Mouse (Mus musculus) limb, embryonic 12.5 days (tissue): ENCODE measurements around the gene Map6. TPM values are rescaled to one million over a fixed set of nuclear protein-coding genes. Genes with fewer than 3 reads are reported as not detected.

Experiments used
- ATAC-seq: fragments of 200-750 bp; cut with Nextera tagmentation; 2 replicates; pipeline ENCODE4 v1.8.0; 2017; ENCODE audit warnings: low read depth, moderate TSS enrichment; ENCODE audit not compliant: insufficient number of reproducible peaks, insufficient read depth, low FRiP score, low TSS enrichment
- H3K27ac ChIP-seq: fragments of 300-500 bp; sonication (generic); 2 replicates; pipeline ENCODE4 v1.5.1; 2016; ENCODE audit warnings: mild to moderate bottlenecking, moderate library complexity
- H3K27me3 ChIP-seq: fragments of 300-500 bp; sonication (generic); 2 replicates; pipeline ENCODE4 v1.6.1; 2016; ENCODE audit warnings: mild to moderate bottlenecking, moderate library complexity
- H3K36me3 ChIP-seq: fragments of 300-500 bp; sonication (generic); 2 replicates; pipeline ENCODE4 v1.6.1; 2016; ENCODE audit warnings: mild to moderate bottlenecking, moderate library complexity
- H3K4me1 ChIP-seq: fragments of 300-500 bp; sonication (generic); replicated peaks from 2 replicates; pipeline ENCODE4 v1.6.1; 2016
- H3K4me2 ChIP-seq: fragments of 300-500 bp; sonication (generic); 2 replicates; pipeline ENCODE4 v1.6.1; 2016; ENCODE audit warnings: mild to moderate bottlenecking, moderate library complexity
- H3K4me3 ChIP-seq: fragments of 300-500 bp; sonication (generic); replicated peaks from 2 replicates; pipeline ENCODE4 v1.5.1; 2016; ENCODE audit warnings: mild to moderate bottlenecking
- H3K9ac ChIP-seq: fragments of 300-500 bp; sonication (generic); replicated peaks from 2 replicates; pipeline ENCODE4 v1.6.1; 2016; ENCODE audit warnings: mild to moderate bottlenecking, moderate library complexity
- H3K9me3 ChIP-seq: fragments of 300-500 bp; sonication (generic); 2 replicates; pipeline ENCODE4 v1.6.1; 2016; ENCODE audit warnings: mild to moderate bottlenecking, moderate library complexity
- WGBS: fragments of 180-500 bp; shearing (Covaris S2); methylation state at CpG from one replicate; pipeline ENCODE4 v1.1.7; 2016; 5-methylcytosine and 5-hydroxymethylcytosine counted together
- polyA plus RNA-seq: library from polyadenylated mRNA; unstranded; fragments of >200 nt; fragmentation: Nextera tagmentation; extraction: Ambion mirVana; gene quantifications from 2 replicates; pipeline ENCODE4 v1.2.1, GENCODE M21; 2016

The Map6 gene
- polyA plus RNA-seq, 1 experiment from 2014 or later, result 4.4 TPM

DNA sequence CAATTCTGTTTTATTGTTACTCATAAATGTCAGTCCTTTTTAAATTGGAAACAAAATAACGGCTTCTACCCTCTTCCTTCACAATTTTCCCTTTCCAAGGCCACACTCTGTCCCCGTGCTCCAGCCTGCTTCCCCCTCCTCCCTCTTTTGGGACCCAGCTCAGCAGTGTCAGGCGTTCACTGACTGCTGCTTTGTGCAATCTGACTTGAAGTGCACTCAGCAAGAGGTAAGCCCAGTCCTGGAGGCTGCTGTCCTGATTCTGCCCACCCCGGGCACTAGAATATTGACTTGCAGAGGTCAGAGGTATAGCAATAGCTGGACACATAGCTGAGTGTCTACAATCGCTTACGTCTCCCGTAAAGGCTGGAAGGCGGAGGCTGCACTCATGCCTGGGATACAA, 46.0 kb downstream of the Map6 start:
- 64% methylated on average over 8 of the region's 8 CpGs for WGBS
- no peaks in the 10 kb centered on the region for H3K9me3 ChIP-seq
- no peaks in the 10 kb centered on the region for H3K36me3 ChIP-seq
- peaks cover 26% of the 10 kb centered on the region for H3K4me1 ChIP-seq
- peaks cover 6% of the 10 kb centered on the region; the same call in 1 of the 2 replicates for H3K27me3 ChIP-seq
- no peak for ATAC-seq
- no peak overlapping the region for H3K4me3 ChIP-seq
- no peak overlapping the region for H3K27ac ChIP-seq
- no peak overlapping the region for H3K9ac ChIP-seq
- H3K4me2 ChIP-seq, result no peak overlapping the region

- Histone ChIP-seq H3K9ac (no peak overlapping the region), H3K4me1 (peaks cover 30% of the 10 kb centered on the region), H3K9me3 (no peaks in the 10 kb centered on the region), H3K27me3 (peaks cover 6% of the 10 kb centered on the region; the same call in 1 of the 2 replicates), H3K4me3 (no peak overlapping the region), H3K27ac (no peak overlapping the region), H3K36me3 (no peaks in the 10 kb centered on the region), H3K4me2 (no peak overlapping the region)
- no peak for ATAC-seq
- WGBS, result 84% methylated on average over 4 of the region's 4 CpGs
Measured at GRCm38 (mm10) chr7:99314565-99314964, 47.3 kb downstream of the Map6 start.

- H3K27me3 ChIP-seq, result peaks cover 16% of the 10 kb centered on the region
- H3K4me3 ChIP-seq, result no peak overlapping the region
- ATAC-seq, result no peak
- no peak overlapping the region for H3K4me2 ChIP-seq
- peaks cover 42% of the 10 kb centered on the region for H3K4me1 ChIP-seq
- H3K9me3 ChIP-seq, result no peaks in the 10 kb centered on the region
- no peaks in the 10 kb centered on the region for H3K36me3 ChIP-seq
- H3K27ac ChIP-seq, result no peak overlapping the region
- no peak overlapping the region for H3K9ac ChIP-seq
- 51% methylated on average over 7 of the region's 7 CpGs for WGBS
Measured at GRCm38 (mm10) chr7:99316207-99316606, 49.0 kb downstream of the Map6 start.

GRCm38 (mm10) chr7:99317475-99317874, 50.2 kb downstream of the Map6 start:
- no peak overlapping the region for H3K4me3 ChIP-seq
- H3K27me3 ChIP-seq, result peaks cover 18% of the 10 kb centered on the region
- peaks cover 29% of the 10 kb centered on the region for H3K4me1 ChIP-seq
- H3K9ac ChIP-seq, result no peak overlapping the region
- 71% methylated on average over 7 of the region's 7 CpGs for WGBS
- no peak for ATAC-seq
- no peaks in the 10 kb centered on the region for H3K9me3 ChIP-seq
- no peak overlapping the region for H3K27ac ChIP-seq
- H3K4me2 ChIP-seq, result no peak overlapping the region
- no peaks in the 10 kb centered on the region for H3K36me3 ChIP-seq

DNA sequence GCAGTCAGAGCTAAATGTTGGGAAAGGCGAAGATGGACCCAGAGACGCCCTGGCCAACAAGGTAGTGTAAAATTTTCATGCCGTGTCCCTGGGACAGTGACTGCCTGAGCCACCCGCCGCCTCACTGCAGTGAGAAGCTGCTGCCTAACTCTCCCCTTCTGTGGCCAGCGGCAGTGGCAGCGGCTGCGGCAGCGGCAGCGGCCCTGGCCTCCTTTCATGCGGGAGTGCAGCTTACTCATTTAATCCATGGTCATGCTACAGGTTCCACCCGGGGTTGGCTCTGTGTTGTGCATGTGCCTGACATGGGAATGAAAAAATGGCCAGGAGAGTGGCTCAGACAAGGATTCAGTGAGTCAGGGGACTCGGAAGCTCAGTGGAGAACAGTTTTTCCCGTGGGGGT, 53.3 kb downstream of the Map6 start:
- no peak overlapping the region for H3K4me2 ChIP-seq
- no peak for ATAC-seq
- H3K27ac ChIP-seq, result no peak overlapping the region
- no peaks in the 10 kb centered on the region for H3K36me3 ChIP-seq
- peaks cover 32% of the 10 kb centered on the region for H3K4me1 ChIP-seq
- peaks cover 33% of the 10 kb centered on the region for H3K27me3 ChIP-seq
- no peaks in the 10 kb centered on the region for H3K9me3 ChIP-seq
- no peak overlapping the region for H3K4me3 ChIP-seq
- H3K9ac ChIP-seq, result no peak overlapping the region
- WGBS, result 34% methylated on average over 14 of the region's 14 CpGs

DNA sequence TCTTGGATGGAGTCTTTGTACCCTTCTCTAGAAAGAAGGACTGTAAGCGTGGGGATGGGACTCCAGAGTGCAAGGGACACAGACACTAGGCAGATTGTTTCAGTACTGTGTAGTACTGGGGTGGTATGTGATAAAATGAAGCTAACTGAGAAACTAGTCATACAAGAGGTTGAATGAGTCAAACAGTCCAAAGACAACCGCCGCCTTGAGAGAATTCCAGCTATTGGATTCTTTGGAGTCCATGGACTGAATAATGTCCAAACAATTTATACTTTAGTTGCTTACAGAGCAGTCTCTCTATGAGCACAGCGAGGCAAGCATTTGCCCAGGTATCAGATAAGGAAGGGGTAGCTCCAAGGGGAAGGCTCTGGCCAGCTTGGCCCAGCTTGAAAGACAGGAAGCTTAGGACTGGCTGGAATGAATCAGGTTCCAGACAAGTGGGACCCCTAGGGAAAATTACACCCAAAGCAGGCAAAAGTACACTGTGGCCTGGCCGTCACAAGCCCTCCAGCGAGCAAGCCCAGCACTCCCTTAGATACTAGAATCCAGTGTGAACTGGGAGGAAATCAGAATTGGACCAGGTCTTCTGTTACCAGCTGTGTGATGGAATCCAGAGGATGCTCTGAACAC, 55.6 kb downstream of the Map6 start:
- Histone ChIP-seq H3K9ac (no peak overlapping the region), H3K27ac (no peak overlapping the region), H3K4me1 (peaks cover 25% of the 10 kb centered on the region), H3K4me2 (no peak overlapping the region), H3K4me3 (no peak overlapping the region), H3K36me3 (no peaks in the 10 kb centered on the region), H3K27me3 (peaks cover 37% of the 10 kb centered on the region), H3K9me3 (no peaks in the 10 kb centered on the region)
- no peak for ATAC-seq
- 88% methylated on average over 6 of the region's 6 CpGs for WGBS

- no peaks in the 10 kb centered on the region for H3K36me3 ChIP-seq
- H3K9ac ChIP-seq, result no peak overlapping the region
- no peak overlapping the region for H3K27ac ChIP-seq
- peaks cover 37% of the 10 kb centered on the region for H3K27me3 ChIP-seq
- no peak overlapping the region for H3K4me3 ChIP-seq
- no peak overlapping the region for H3K4me2 ChIP-seq
- no peak for ATAC-seq
- peaks cover 25% of the 10 kb centered on the region for H3K4me1 ChIP-seq
- 90% methylated on average over 9 of the region's 9 CpGs for WGBS
- no peaks in the 10 kb centered on the region for H3K9me3 ChIP-seq
Measured at GRCm38 (mm10) chr7:99323321-99323700, 56.1 kb downstream of the Map6 start.

- H3K27ac ChIP-seq, result no peak overlapping the region
- no peak overlapping the region for H3K4me2 ChIP-seq
- peaks cover 25% of the 10 kb centered on the region for H3K4me1 ChIP-seq
- ATAC-seq, result no peak
- H3K36me3 ChIP-seq, result no peaks in the 10 kb centered on the region
- no peak overlapping the region for H3K4me3 ChIP-seq
- peaks cover 37% of the 10 kb centered on the region for H3K27me3 ChIP-seq
- no peaks in the 10 kb centered on the region for H3K9me3 ChIP-seq
- H3K9ac ChIP-seq, result no peak overlapping the region
- 7% methylated on average over 10 of the region's 10 CpGs for WGBS
Measured at GRCm38 (mm10) chr7:99324810-99325209, 57.6 kb downstream of the Map6 start.

- H3K9ac ChIP-seq, result no peak overlapping the region
- H3K36me3 ChIP-seq, result no peaks in the 10 kb centered on the region
- H3K27me3 ChIP-seq, result peaks cover 28% of the 10 kb centered on the region
- no peak overlapping the region for H3K4me3 ChIP-seq
- H3K4me2 ChIP-seq, result no peak overlapping the region
- ATAC-seq, result no peak
- no peak overlapping the region for H3K27ac ChIP-seq
- 68% methylated on average over 6 of the region's 6 CpGs for WGBS
- H3K9me3 ChIP-seq, result no peaks in the 10 kb centered on the region
- peaks cover 14% of the 10 kb centered on the region for H3K4me1 ChIP-seq
Measured at GRCm38 (mm10) chr7:99326128-99326527, 58.9 kb downstream of the Map6 start.

DNA sequence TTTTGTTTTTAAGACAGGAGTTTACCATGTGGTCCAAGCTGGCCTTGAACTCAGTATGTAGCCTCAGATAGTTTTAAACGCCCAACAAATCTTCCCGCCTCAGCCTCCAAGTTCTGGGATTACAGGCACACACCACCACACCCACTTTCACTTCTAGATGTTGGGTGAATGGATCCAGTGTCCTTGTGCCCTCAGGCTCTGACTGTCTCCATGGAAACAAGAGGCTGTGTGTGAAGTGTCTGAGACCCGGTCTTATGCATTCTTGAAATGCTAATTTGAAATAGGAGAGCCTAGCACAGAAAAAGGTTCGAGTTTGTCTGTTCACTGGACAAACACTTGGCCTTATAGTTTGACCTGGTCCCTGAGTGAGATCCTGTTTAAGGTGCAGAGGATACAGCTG, 61.6 kb downstream of the Map6 start:
- Histone ChIP-seq H3K4me3 (no peak overlapping the region), H3K27ac (no peak overlapping the region), H3K4me2 (no peak overlapping the region), H3K9ac (no peak overlapping the region), H3K9me3 (no peaks in the 10 kb centered on the region), H3K27me3 (peaks cover 19% of the 10 kb centered on the region), H3K36me3 (no peaks in the 10 kb centered on the region), H3K4me1 (peaks cover 17% of the 10 kb centered on the region)
- no peak for ATAC-seq
- WGBS, result 56% methylated on average over 4 of the region's 4 CpGs

DNA sequence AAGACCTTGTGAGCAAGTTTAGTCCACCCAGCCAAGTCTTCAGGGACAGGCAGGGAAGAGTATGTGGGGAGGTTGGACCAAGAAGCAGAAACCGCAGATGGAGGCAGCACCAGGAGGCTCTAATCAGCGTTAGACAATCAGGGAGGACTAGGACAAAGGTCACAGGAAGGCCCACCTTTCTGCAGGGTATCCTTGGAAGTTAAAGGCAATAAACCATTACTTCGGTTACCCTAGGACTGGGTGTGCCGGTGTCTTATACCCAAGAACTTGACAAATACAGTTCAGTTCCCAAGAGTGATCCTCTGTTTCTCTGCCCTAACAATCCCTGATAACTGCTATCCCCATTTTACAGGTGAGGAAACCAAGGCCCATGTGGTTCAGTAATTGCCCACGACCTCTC, 62.8 kb downstream of the Map6 start:
- Histone ChIP-seq H3K36me3 (no peaks in the 10 kb centered on the region), H3K9ac (no peak overlapping the region), H3K4me1 (peaks cover 9% of the 10 kb centered on the region; the same call in 1 of the 2 replicates), H3K27ac (no peak overlapping the region), H3K27me3 (peaks cover 11% of the 10 kb centered on the region), H3K4me3 (no peak overlapping the region), H3K4me2 (no peak overlapping the region), H3K9me3 (no peaks in the 10 kb centered on the region)
- no peak for ATAC-seq
- whole genome bisulfite sequencing, result 79% methylated on average over 5 of the region's 5 CpGs

DNA sequence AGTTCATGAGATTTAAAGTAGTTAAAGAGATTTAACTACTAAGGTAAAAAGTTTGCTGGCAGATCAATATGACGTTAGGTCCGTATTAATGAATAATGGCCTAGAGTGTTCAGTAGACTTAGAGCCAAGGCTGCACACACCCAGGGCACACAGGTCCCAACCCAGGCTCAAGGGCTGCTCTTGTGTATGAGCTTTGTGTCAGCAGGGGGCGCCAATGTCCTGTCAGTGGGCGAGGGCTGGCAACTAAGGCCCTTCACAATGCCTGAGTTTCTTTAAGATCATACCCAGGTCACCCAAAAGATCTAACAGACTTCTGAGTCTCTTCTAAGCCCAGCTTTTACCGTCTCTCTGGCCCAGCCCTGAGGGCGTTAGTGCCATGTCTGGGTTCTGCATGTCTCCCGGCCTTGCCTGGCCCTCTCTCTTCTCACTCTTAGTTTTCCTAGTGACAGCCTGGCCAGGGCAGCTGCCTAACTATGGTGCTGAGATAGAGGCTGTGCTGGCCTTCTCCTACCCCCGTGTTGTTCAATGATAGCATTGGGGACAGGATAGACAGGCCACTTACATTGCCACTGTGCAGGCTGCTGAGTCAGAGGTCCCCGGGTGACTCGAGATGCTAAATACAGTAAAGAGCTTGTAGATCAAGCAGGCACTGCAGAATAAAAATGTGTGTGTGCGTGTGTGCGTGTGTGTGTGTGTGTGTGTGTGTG, 65.7 kb downstream of the Map6 start:
- no peak overlapping the region for H3K4me3 ChIP-seq
- H3K4me2 ChIP-seq, result no peak overlapping the region
- no peak overlapping the region for H3K27ac ChIP-seq
- no peaks in the 10 kb centered on the region for H3K9me3 ChIP-seq
- peak; percentile 80 for ATAC-seq
- WGBS, result 48% methylated on average over 12 of the region's 12 CpGs
- no peak overlapping the region for H3K9ac ChIP-seq
- no peaks in the 10 kb centered on the region for H3K27me3 ChIP-seq
- peaks cover 9% of the 10 kb centered on the region; the same call in 1 of the 2 replicates for H3K4me1 ChIP-seq
- H3K36me3 ChIP-seq, result no peaks in the 10 kb centered on the region
